Mouse (Mus musculus): ENCODE measurements around the gene Npcd.
"Not testable (repeated sequence)": the region's sequence is repeated elsewhere in the genome, so short reads cannot be mapped to it uniquely, and the experiment has no call there.

Npcd gene

DNA sequence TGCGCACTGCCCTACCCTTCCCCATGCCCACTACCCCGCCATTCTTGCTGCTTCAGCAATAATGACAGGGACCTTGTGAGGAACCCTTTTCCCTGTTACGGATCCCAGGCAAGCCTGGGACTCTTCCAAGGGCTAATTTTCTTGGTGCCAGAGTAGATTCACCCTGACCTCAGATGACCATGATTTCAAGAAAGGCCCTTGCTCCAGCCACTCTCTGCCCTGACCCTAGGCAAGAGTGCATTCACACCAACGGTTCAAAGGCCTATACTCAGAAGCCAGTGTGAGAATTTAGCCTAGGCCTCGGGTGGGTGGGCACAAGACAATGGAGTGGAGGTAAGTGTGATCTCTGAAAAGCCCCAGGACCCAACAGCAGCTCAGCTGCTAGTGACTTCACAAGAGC is 4.6 kb downstream of the Npcd start:
- peak; percentile 59 for DNase-seq

DNA sequence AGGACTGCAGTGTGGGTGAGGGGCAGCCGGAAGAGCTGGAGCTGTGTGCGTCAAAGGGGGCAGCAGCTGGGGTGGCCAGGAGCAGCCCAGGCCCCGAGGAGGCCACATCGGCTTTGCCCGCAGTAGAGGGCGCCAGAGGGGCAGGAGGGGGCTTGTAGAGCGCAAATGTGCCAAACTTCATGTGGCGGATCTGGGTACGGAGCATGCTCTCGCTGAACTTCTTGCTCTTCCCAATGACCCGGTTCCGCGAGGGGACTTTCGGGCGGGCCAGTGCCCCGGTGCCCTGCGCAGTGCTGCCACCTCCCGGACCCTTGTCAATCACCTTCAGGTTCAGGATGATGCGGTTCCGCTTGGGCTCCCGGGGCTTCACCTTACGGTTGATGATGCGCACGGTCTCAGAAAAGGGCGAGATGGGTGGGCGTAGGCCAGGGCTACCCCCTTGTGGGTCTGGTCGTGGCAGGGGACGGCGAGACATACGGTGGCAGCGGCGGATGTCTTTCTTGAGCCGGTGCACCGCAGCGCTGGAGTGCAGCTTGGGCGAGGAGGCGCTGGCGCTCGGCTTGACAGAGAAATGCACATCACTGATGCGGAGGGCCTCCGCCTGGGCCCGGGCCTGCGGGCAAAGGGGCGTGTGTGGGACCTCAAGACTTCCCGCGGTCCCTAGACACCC is 5.5 kb downstream of the Npcd start:
- DNase-seq, result peak; percentile 82

DNA sequence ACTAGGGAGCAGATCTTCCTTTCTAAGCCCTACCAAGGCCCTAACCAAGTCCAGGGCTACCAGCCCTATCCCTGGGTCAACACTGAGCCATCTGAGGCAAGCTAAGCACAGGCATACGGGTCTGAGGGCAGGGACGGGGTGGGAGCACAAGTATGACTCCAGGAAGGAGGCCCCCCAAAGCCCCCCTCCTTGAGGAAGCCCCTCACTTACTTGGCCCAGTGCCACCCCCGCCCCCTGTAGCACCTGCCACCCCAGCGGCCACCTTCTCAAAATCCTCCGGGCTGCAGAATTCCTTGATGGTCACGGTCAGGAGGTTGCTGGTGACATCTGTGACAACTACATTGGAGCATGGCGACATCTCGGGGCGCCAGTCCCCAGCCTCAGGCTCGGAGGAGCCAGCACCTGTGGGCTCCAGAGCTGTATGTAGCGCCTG is 6.2 kb downstream of the Npcd start:
- peak; percentile 65 for DNase-seq

DNA sequence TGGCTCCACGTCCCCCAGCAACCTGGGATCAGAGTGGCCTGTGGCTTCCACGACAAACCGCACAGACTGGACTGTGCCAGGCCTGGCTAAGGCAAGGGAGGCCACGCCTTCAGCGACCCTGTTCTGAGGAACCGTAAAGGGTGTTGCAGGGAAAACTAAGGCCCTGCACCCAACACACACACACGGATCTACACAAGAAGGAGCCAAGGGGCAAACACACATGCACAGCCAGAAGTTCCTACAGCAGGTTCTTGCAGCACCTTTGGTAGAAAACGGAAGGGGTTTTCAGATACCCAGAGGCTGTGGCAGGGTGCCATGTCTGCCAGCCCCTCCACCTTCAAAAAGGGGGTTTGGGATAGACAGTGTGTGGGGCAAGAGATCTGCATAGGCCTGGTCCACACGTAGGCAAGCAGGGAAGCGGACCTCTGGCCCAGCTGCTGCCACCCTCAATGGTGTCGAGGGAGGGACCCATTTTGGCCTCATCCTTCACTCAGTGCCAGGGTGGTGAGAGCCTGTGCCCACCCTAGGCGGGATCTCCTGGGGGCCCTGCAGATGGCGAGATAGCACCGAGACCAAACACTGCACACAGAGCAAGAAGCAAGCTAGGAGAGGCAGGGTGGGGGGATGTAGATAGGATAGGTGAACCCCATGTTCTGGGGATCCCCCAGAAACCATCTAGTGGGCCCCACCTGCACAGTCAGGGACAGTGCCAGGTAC is 6.8 kb downstream of the Npcd start:
- peak; percentile 67 for DNase-seq

DNA sequence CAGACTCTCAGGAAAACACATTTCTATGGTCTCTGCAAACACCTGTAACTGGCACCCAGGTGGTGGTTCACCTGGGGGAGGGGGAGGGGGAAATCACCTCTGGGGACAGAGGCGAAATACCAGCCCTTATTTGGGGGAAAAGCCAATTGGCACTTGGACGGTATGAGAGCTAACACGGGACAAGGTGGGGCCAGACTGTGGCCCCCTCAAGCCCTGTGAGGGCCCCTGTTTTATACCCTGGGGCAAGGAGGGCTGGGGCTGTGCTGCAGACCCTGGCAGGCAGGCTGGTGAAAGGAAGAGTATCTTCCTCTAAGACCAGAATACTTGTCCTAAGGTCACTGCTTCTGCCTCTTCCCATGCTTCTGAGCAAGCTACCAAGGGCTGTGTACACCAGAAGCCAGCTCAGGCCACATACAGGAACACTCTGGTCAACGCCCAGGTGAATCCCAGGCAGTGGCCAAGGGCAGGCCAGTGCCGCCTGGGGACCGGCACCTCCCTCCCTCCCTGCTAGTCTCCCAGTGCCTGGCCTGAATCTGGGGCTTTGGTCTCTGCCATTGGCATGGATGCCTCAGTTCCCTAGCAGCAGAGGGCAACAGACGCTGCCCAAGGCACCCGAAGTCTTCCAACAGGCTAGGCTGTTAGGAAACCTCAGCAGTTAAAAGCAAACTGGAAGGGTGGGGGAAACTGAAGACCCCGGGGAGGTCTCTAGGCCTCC is 7.7 kb downstream of the Npcd start:
- DNase-seq, result peak; percentile 62

DNA sequence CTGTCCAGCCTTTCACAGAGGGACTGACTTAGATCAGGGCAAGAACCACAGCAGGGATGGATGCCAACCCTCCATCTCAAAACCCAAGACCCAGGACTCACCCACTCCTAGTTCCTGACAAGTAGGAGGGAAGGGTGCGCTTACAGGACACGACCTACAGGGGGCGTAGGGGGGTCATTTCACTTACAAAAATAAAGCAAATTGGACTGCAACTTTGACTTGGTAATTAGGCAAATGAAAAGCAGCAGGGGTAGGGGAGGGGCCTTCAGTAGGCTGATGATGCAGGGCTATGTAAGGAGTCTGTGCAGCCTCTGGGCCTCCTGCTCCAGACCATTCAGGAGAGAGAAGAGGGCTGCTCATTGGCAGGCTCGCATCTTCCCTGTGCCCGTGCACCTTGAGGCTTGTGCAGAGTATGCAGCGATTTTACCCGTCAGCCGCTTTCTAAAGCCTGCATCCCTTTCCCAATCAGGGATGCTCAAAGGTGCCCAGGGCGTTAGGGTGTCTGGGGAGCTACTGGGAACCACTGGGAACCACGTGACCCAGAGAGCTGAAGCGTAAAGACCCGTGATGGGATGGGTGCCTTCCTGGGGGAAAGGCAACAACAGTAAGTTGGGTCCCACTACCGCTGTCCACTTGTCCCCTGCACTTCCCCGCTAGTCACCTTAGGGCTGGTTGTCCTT is 8.8 kb downstream of the Npcd start:
- DNase-seq, result peak; percentile 61

DNA sequence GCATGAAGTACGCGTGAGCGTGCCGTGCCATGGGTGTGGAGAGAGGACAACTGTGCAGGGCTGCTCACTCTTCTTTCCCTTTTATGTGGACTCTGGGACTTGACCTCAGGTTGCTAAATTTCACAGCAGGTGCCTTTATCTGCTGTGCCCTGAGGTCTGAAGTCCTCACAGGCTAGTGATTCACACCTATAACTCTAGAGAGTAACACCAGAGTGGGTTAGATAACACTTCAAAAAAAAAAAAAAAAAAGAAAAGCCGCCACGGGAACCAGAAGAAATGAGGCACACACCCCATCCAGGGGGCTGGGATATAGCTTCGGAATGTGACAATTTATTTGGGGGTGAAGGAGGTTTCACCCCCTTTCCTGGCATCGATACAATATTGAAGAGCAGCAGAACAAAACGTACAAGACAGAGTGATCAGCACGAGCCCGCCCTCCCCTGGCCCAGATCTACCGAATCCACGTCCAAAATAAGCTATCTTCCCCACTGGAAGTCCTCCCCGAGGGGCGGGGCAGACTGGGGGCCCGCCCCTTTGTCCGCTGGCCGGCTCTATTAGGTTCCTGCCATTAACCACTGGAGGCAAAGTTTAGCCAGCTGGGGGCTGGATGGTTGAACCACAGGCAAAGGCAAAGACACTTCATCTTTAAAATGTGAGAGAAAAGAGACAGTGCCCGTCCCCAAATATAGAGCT is 10.3 kb downstream of the Npcd start:
- peak; percentile 60 for DNase-seq

DNA sequence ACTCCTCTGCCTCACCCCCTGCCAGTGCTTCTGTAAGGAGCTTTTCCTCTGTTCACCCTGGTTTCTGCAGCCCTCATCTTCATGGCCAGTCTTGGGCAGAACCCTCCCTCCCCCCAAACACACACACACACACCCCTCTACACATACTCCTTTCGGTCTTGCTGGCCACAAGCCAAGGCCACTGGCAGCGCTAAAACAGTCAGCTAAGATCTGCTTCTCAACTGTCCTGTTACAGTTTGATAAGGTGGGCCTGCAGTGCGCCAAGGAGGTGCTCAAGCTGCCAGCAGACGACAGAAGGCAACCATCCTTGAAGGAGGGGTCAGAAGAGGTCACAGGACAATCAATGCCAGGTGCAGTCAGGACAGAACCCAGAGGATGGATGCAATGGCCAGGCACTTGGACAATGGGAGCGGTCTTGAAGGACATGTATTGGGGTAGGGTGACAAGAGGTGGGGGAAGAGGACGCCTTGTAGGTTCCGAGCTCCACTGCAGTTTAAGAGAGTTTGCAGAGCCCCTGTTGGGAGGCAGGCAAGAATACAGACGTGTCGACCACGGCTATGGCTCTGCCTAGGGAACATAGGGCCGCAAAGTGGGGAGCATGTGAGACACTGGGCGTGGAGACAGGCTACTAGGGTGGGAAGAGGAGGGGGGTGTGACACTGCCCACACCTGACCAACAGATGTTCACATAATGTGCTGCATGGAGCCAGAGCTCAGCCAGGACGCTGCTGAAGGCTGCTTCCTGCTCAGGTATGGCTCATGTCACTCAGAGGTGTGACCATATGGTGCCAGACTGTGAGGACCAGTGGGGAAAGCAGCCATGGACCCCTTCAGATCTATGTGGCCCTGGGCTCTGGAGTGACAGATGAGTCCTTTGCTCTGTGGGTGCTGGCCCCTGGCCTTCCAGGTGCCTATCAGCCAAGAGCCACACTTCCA is 11.5 kb downstream of the Npcd start:
- DNase-seq, result peak; percentile 55

DNA sequence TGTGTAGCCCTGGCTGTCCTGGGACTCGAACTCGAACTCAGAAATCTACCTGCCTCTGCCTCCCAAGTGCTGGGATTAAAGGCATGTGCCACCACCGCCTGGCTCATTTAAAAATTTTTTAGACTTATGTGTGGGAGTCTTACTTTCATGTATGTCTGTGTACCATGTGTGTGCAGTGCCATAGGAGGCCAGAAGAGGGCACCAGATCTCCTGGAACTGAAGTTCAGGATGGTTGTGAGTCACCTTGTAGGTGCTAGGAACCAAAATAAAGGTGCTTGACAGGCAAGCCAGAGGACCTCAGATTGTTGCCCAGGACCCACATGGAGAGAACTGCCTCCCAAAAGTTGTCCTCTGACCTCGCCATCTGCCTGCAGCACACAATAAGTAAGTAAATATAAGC is 15.7 kb downstream of the Npcd start:
- DNase-seq, result no peak

DNA sequence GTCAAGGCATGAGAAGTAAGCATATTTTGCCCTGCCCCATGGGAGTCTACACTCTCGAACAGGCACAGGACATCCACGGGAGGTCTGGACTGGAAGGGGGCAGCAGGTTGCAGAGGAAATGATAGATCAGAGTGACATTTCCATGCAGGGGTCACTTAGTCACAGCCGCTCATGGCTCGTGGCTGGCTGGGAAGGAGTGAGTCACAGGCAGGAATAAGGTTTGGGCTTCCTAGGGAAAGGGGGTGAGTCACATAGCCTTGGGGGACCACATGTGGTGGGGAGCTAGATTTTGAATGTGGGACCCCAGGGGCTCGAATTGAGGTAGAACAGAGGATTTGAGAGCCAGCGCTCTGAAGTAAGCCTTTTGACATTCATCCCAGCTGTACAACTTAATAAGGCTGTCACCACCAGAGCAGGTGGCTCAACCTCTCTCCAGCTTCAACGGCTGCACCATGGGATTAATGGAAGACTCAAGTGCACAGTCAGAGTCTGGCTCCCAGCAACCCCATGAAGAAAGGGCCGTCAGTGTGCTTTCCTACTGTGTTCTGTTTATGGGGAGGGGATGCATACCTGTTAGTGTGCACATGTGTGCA is 20.3 kb downstream of the Npcd start:
- no peak for DNase-seq

DNA sequence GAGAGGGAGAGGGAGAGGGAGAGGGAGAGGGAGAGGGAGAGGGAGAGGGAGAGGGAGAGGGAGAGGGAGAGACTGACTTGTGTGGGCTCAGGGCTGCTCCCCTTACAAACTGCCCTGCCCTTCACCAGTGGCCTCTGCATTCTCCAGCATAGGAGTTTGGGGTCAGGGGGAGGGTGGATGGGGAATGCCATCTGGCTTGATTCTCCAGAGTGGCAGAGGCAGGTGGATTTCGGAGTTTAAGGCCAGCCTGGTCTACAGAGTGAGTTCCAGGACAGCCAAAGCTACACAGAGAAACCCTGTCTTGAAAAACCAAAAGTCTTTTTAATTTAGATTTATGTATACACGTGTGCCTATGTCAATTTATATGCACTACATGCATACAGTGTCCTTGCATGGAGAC is 21.2 kb downstream of the Npcd start:
- not testable (repeated sequence) for DNase-seq

DNA sequence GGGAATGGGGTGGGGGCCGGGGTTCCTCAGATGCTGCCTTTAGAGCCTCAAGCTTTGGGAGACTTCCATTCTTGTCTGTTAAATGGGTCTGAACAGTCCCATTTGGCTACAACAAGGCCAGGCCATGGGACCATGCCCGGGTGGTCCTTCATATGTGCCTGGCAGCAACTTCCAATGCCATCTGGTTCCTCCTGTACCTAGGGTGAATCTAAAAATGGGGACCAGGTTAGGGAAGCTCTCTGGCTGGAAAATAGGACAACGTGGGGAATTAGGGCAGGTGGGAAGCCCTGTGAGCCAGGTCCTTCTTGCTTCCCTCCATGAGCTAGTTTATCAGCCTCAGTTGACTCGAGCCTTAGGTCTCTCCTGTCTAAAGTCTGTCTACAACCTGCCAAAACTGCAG is 23.0 kb downstream of the Npcd start:
- DNase-seq, result peak; percentile 82

DNA sequence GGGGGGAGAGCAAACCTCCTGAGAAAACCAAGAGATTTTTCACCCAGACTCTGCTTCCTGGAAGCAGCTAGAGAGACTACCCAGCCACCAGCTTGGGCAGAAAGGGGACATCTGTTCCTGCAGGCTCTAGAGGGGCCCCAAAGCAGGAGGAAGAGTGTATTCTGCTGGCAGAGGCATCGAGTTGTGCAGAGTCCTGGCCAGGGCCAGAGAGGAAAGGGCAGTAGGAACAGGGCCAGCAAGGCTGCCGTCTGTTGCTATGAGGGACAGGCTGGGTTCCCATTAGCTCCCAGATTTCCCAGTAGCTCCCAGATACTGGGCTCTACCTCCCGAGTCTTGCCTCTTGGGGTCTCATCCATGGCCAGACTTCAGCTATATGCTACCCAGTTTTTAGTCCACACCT is 24.0 kb downstream of the Npcd start:
- peak; percentile 96 for DNase-seq

DNA sequence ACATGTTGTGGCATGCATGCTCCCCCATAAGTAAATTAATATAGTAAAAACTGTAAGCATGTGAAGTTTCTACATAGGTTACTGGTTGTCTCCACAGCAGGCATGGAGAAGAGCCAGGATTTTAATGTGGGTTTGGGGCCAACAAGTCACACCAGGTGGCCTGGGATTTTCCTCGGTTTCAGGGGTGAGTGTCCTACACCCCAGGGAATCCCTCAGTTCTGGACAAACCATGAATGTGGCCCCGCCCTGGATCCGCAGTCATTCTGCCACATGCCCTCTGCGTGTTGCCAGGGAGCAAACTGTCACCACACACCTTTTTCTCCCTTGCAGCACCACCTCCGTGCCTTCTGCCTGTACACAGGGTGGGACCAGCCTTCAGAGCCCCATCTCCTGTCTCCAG is 25.4 kb downstream of the Npcd start:
- peak; percentile 81 for DNase-seq

DNA sequence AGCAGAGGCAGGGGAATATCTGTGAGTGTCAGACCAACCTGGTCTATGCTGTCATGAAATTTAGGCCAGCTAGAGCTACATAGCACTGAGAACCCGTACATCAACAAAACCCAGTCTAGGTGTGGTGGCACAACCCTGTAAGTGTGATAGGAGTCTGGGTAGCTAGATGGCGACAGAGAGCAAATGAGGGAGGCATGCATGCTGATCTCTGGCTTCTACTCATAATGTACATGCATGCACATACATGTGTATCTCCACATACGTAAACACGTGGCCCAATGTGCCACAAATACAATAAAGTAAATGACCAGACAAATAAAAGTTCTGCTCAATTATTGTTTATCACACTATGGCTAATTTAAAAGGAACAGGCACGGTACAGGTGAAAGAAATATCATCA is 25.9 kb downstream of the Npcd start:
- peak; percentile 81 for DNase-seq

DNA sequence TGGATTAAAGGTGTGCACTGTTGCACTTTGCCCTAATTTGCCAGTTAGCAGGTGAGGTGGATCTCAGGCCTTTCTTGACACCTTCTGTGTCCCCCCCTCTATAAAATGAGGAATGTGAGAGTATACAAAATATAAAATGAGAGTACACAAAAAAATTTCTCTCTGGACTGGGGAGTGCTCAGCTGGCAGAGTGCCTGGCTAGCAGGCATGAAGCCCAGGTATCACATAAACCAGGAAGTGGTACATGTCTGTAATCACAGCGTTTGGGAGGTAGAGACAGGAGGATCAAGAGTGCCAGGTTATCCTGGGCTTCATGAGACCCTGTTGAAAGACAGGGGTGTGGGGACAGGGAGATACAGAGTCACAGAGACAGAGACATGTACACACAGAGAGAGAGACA is 27.0 kb downstream of the Npcd start:
- peak; percentile 54 for DNase-seq

DNA sequence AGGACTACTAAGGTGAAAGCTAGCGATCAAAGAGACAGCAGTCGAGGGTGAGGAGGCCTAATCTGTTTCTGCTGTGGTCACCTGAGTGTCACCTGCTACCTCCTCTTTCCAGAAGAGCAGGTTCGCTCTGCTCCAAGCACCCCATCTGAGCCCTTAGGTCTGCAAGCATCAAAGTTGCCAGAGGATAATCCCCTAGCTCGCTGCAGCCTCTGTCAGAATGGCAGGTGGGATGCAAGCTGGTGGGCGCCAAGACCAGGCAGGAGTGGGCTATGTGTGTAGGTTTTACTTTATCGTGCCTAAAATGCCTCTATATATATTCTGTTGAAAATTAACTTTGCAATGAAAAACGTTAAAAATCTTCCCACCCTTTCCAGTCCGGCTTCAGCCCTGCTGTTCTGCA is 28.8 kb downstream of the Npcd start:
- peak; percentile 53 for DNase-seq

DNA sequence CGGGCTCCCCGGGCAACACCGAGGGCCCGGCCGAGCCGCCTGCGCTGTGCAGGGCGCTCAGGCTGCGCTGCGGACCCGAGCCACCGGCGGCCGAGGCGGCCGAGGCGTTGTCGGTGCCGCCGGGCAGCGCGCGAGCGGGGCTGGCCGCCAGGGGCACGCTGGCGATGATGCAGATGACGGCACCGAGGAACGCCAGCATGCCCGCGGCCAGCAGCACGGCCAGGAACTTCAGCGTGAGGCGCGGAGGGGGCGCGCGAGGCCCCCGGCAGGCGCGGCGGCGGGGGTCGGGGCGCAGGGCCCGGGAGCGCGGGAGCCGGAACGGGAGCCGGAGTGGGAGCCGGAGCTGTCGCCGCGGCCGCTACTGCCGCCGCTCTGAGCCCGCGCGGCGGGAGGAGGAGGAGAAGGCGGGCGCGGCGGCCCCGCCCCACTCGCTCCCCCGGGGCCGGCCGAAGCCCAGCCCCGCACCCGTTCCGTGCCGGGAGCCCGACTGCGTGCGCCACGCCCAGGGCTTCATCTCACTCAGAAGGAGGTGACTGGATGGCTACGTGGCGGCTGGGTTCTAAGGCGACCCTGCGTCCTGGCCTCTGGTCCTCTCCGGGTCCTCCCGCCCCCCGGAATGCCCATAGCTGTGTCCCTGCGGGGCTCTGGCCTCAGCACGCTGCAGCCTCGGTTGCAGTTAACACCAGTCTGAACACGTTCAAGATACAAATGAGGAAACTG is 29.5 kb downstream of the Npcd start, which contains the start of gene Nptxr:
Gene Nptxr (minus strand): TSS at position 415 of the 720 bp plus-strand sequence.
- DNase-seq, result peak; percentile 82

DNA sequence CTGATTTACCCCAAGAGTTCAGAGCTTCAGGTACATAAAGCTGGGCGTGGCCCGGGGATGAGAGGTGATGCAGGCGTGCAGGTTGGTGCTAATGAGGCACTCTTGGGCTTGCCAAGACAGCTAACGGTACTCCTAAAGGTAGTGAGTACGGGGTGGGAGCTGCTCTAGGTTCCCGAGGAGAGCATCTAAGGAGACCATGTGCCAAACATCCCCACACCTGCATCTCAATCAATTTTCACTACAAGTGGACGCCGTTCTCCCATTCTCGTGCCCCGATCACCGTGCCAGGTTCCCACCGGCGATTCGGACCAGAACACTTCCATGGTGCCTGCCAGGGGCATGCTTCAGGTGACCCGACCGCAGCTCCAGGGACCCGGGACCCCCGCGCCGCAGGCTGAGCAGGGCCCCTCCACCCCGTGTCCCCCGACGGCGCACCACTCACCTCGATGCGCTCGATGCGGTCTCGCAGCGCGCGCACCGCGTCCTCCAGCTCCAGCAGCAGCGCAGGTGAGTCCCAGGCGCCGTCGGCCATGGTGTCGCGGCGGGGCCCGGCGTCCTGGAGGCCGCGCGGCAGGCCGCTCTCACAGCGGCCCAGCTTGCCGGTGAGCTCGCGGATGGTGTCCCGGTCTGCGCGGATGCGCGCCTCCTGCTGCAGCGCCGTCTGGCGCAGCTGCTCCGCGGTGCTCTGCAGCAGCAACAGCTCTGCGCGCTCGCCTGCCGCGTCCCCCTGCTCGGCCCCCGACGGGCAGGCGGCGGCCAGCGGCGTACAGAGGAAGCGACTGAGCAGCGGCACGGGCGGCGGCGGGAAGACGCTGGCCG is 30.3 kb downstream of the Npcd start:
- DNase-seq, result peak; percentile 71
